Mouse (Mus musculus): ENCODE measurements around the gene Shcbp1l. TPM values are rescaled to one million over a fixed set of nuclear protein-coding genes. Genes with fewer than 3 reads are reported as not detected.
"Not testable (repeated sequence)": the region's sequence is repeated elsewhere in the genome, so short reads cannot be mapped to it uniquely, and the experiment has no call there.

Gene Shcbp1l
- polyA plus RNA-seq, 2 experiments, result 0.32 to 1.5 TPM

GRCm38 (mm10) chr1:153385081-153385480 lies 39.9 kb upstream of the Shcbp1l start:
- H3K36me3 ChIP-seq (ENCODE audit: control insufficient read depth, insufficient read depth, low read length), result no peaks in the 10 kb centered on the region
- H3K9ac ChIP-seq (ENCODE audit: low read depth, low read length, severe bottlenecking), result no peak overlapping the region
- no peak overlapping the region for H3K27ac ChIP-seq (replicated peaks; ENCODE audit: low read depth, low read length)
- H3K4me1 ChIP-seq (ENCODE audit: control insufficient read depth, insufficient read depth, low read length), result no peaks in the 10 kb centered on the region
- H3K4me2 ChIP-seq (replicated peaks; ENCODE audit: low read depth, low read length, severe bottlenecking), result no peak overlapping the region
- no peak overlapping the region for H3K4me3 ChIP-seq (replicated peaks; ENCODE audit: low read length)
- no peaks in the 10 kb centered on the region for H3K27me3 ChIP-seq (ENCODE audit: control insufficient read depth, insufficient read depth, low read length)
- no peaks in the 10 kb centered on the region for H3K9me3 ChIP-seq (ENCODE audit: control insufficient read depth, low read length)
- DNase-seq (ENCODE audit: low spot score) (no peak), ATAC-seq (ENCODE audit: low FRiP score, low read depth) (no peak)
- TF ChIP-seq POLR2A (IDR thresholded peaks at IDR 0.05; ENCODE audit: borderline replicate concordance, extremely low read depth, insufficient read depth, insufficient read length), result no peak
- 66% methylated on average over 6 of the region's 6 CpGs for WGBS

GRCm38 (mm10) chr1:153385661-153386060 lies 39.3 kb upstream of the Shcbp1l start:
- WGBS, result 79% methylated on average over 5 of the region's 5 CpGs
- ATAC-seq (ENCODE audit: low FRiP score, low read depth); H3K9ac ChIP-seq (ENCODE audit: low read depth, low read length, severe bottlenecking); H3K4me1 ChIP-seq (ENCODE audit: control insufficient read depth, insufficient read depth, low read length); H3K4me3 ChIP-seq (replicated peaks; ENCODE audit: low read length); DNase-seq (ENCODE audit: low spot score); H3K27me3 ChIP-seq (ENCODE audit: control insufficient read depth, insufficient read depth, low read length); H3K4me2 ChIP-seq (replicated peaks; ENCODE audit: low read depth, low read length, severe bottlenecking); H3K36me3 ChIP-seq (ENCODE audit: control insufficient read depth, insufficient read depth, low read length); H3K9me3 ChIP-seq (ENCODE audit: control insufficient read depth, low read length); H3K27ac ChIP-seq (replicated peaks; ENCODE audit: low read depth, low read length): not testable (repeated sequence)

- TF ChIP-seq POLR2A (IDR thresholded peaks at IDR 0.05; ENCODE audit: borderline replicate concordance, extremely low read depth, insufficient read depth, insufficient read length), result no peak
These were observed 38.5 kb upstream of the Shcbp1l start for GRCm38 (mm10) chr1:153386271-153387069.

GRCm38 (mm10) chr1:153395706-153396105 lies 29.3 kb upstream of the Shcbp1l start:
- not testable (repeated sequence) for H3K4me1 ChIP-seq (ENCODE audit: control insufficient read depth, insufficient read depth, low read length); H3K4me3 ChIP-seq (replicated peaks; ENCODE audit: low read length); DNase-seq (ENCODE audit: low spot score); H3K4me2 ChIP-seq (replicated peaks; ENCODE audit: low read depth, low read length, severe bottlenecking); H3K36me3 ChIP-seq (ENCODE audit: control insufficient read depth, insufficient read depth, low read length); ATAC-seq (ENCODE audit: low FRiP score, low read depth); H3K9ac ChIP-seq (ENCODE audit: low read depth, low read length, severe bottlenecking); H3K9me3 ChIP-seq (ENCODE audit: control insufficient read depth, low read length); H3K27me3 ChIP-seq (ENCODE audit: control insufficient read depth, insufficient read depth, low read length); H3K27ac ChIP-seq (replicated peaks; ENCODE audit: low read depth, low read length)
- 82% methylated on average over 4 of the region's 4 CpGs for WGBS

More at GRCm38 (mm10) chr1:153386271-153387069, 38.5 kb upstream of the Shcbp1l start:
- H3K4me1 ChIP-seq (ENCODE audit: control insufficient read depth, insufficient read depth, low read length), result no peaks in the 10 kb centered on the region
- 53% methylated on average over 25 of the region's 25 CpGs for WGBS
- DNase-seq (ENCODE audit: low spot score) (peak; percentile 89), ATAC-seq (ENCODE audit: low FRiP score, low read depth) (peak; percentile 80)
- H3K9ac ChIP-seq (ENCODE audit: low read depth, low read length, severe bottlenecking), result no peak overlapping the region
- H3K4me3 ChIP-seq (replicated peaks; ENCODE audit: low read length), result no peak overlapping the region
- H3K9me3 ChIP-seq (ENCODE audit: control insufficient read depth, low read length), result no peaks in the 10 kb centered on the region
- no peaks in the 10 kb centered on the region for H3K36me3 ChIP-seq (ENCODE audit: control insufficient read depth, insufficient read depth, low read length)
- no peak overlapping the region for H3K27ac ChIP-seq (replicated peaks; ENCODE audit: low read depth, low read length)
- no peaks in the 10 kb centered on the region for H3K27me3 ChIP-seq (ENCODE audit: control insufficient read depth, insufficient read depth, low read length)
- H3K4me2 ChIP-seq (replicated peaks; ENCODE audit: low read depth, low read length, severe bottlenecking), result no peak overlapping the region

GRCm38 (mm10) chr1:153401765-153402164 lies 23.2 kb upstream of the Shcbp1l start:
- H3K36me3 ChIP-seq (ENCODE audit: control insufficient read depth, insufficient read depth, low read length), result no peaks in the 10 kb centered on the region
- H3K4me1 ChIP-seq (ENCODE audit: control insufficient read depth, insufficient read depth, low read length), result no peaks in the 10 kb centered on the region
- no peak overlapping the region for H3K27ac ChIP-seq (replicated peaks; ENCODE audit: low read depth, low read length)
- no peak overlapping the region for H3K4me3 ChIP-seq (replicated peaks; ENCODE audit: low read length)
- TF ChIP-seq POLR2A (IDR thresholded peaks at IDR 0.05; ENCODE audit: borderline replicate concordance, extremely low read depth, insufficient read depth, insufficient read length), result no peak
- DNase-seq (ENCODE audit: low spot score), result peak; percentile 84
- WGBS, result 2% methylated on average over 7 of the region's 7 CpGs
- ATAC-seq (ENCODE audit: low FRiP score, low read depth), result 0 out of 2 replicates have a peak, but pooled peaks have one; percentile 60
- no peak overlapping the region for H3K4me2 ChIP-seq (replicated peaks; ENCODE audit: low read depth, low read length, severe bottlenecking)
- no peak overlapping the region for H3K9ac ChIP-seq (ENCODE audit: low read depth, low read length, severe bottlenecking)
- no peaks in the 10 kb centered on the region for H3K27me3 ChIP-seq (ENCODE audit: control insufficient read depth, insufficient read depth, low read length)
- no peaks in the 10 kb centered on the region for H3K9me3 ChIP-seq (ENCODE audit: control insufficient read depth, low read length)

- ATAC-seq (ENCODE audit: low FRiP score, low read depth); H3K4me1 ChIP-seq (ENCODE audit: control insufficient read depth, insufficient read depth, low read length); H3K27ac ChIP-seq (replicated peaks; ENCODE audit: low read depth, low read length); H3K9me3 ChIP-seq (ENCODE audit: control insufficient read depth, low read length); H3K4me3 ChIP-seq (replicated peaks; ENCODE audit: low read length); H3K36me3 ChIP-seq (ENCODE audit: control insufficient read depth, insufficient read depth, low read length); H3K27me3 ChIP-seq (ENCODE audit: control insufficient read depth, insufficient read depth, low read length); H3K9ac ChIP-seq (ENCODE audit: low read depth, low read length, severe bottlenecking); H3K4me2 ChIP-seq (replicated peaks; ENCODE audit: low read depth, low read length, severe bottlenecking); DNase-seq (ENCODE audit: low spot score): not testable (repeated sequence)
- WGBS, result 83% methylated on average over 11 of the region's 11 CpGs
These were observed 17.3 kb upstream of the Shcbp1l start for GRCm38 (mm10) chr1:153407641-153408040.

GRCm38 (mm10) chr1:153408296-153408695 lies 16.7 kb upstream of the Shcbp1l start:
- H3K27ac ChIP-seq (replicated peaks; ENCODE audit: low read depth, low read length); H3K4me2 ChIP-seq (replicated peaks; ENCODE audit: low read depth, low read length, severe bottlenecking); H3K4me3 ChIP-seq (replicated peaks; ENCODE audit: low read length); H3K36me3 ChIP-seq (ENCODE audit: control insufficient read depth, insufficient read depth, low read length); H3K9ac ChIP-seq (ENCODE audit: low read depth, low read length, severe bottlenecking); ATAC-seq (ENCODE audit: low FRiP score, low read depth); DNase-seq (ENCODE audit: low spot score); H3K27me3 ChIP-seq (ENCODE audit: control insufficient read depth, insufficient read depth, low read length); H3K9me3 ChIP-seq (ENCODE audit: control insufficient read depth, low read length); H3K4me1 ChIP-seq (ENCODE audit: control insufficient read depth, insufficient read depth, low read length): not testable (repeated sequence)
- 79% methylated on average over 5 of the region's 5 CpGs for WGBS

- not testable (repeated sequence) for ATAC-seq (ENCODE audit: low FRiP score, low read depth); H3K4me3 ChIP-seq (replicated peaks; ENCODE audit: low read length); DNase-seq (ENCODE audit: low spot score); H3K27me3 ChIP-seq (ENCODE audit: control insufficient read depth, insufficient read depth, low read length); H3K36me3 ChIP-seq (ENCODE audit: control insufficient read depth, insufficient read depth, low read length); H3K9ac ChIP-seq (ENCODE audit: low read depth, low read length, severe bottlenecking); H3K4me1 ChIP-seq (ENCODE audit: control insufficient read depth, insufficient read depth, low read length); H3K4me2 ChIP-seq (replicated peaks; ENCODE audit: low read depth, low read length, severe bottlenecking); H3K27ac ChIP-seq (replicated peaks; ENCODE audit: low read depth, low read length); H3K9me3 ChIP-seq (ENCODE audit: control insufficient read depth, low read length)
- WGBS, result 92% methylated on average over 1 of the region's 4 CpGs
These were observed 14.0 kb upstream of the Shcbp1l start for GRCm38 (mm10) chr1:153410915-153411314.
